Mouse (Mus musculus): ENCODE data around the gene Sema3g. TPM values are rescaled to one million over a fixed set of nuclear protein-coding genes. Genes with fewer than 3 reads are reported as not detected.

Gene Sema3g
- not detected in 2 replicates for polyA plus RNA-seq (2012; ENCODE audit: insufficient read depth, low replicate concordance)

DNA sequence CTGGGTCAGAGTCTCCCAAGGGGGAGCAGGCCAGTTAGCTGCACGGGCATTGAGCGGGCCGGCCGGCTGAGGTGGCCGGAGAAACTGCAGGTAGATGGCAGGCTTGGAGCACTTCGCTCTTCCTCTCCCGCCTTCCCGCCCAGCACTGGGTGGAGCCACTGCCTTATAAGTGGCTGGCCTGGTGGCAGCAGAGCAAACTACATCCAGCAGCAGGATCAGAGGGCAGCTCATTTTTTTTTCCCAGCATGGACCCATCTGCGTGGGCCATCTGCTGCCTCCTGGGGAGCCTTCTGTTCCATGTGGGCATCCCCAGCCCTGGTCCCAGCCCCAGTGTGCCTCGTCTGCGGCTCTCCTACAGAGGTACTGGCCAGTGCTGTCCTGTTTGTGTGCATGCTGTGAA, at the start of gene Sema3g:
Sema3g (plus strand) TSS at position 195 of the 400 bp plus-strand sequence.
- TF ChIP-seq GATA1 (IDR thresholded peaks at IDR 0.05; ENCODE audit: borderline replicate concordance, low read length): no peak
- TF ChIP-seq FLI1 (IDR thresholded peaks at IDR 0.05; ENCODE audit: low read length): no peak
- Histone ChIP-seq H3K4me1 (peaks cover 50% of the 10 kb centered on the region), H3K36me3 (replicated peaks; ENCODE audit: low read length) (no peaks in the 10 kb centered on the region), H3K4me3 (replicated peaks) (peak within 1 kb of the TSS; percentile 77), H3K9me3 (no peaks in the 10 kb centered on the region), H3K27me3 (replicated peaks) (peaks cover 56% of the 10 kb centered on the region)

DNA sequence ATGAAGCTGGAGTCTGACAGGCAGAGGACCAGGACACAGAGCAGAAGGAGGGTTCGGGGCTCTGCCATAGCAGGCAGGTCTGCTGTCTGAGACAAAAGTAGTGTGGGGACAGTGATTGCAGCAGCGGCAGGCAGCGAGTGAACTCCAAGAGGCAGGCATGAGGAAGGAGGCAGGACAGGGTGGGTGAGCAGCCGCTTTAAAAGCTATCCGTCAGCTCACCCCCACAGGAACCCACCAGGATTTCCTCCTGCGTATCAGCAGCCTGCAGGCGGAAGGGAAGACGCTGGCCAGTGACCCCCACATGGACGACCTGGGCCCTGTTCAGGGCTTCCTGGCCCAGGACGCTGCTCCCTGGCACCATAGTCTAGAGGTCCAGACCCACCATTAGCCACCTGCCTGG, 49.2 kb upstream of the Sema3g start, which contains the start of gene Stab1:
Stab1 (minus strand) TSS at position 217 of the 400 bp plus-strand sequence.
- H3K9me3 ChIP-seq: peaks cover 7% of the 10 kb centered on the region
- H3K4me1 ChIP-seq: peaks cover 95% of the 10 kb centered on the region
- H3K27me3 ChIP-seq (replicated peaks): peaks cover 54% of the 10 kb centered on the region
- peaks cover 35% of the 10 kb centered on the region for H3K36me3 ChIP-seq (replicated peaks; ENCODE audit: low read length)
- TF ChIP-seq GATA1 (IDR thresholded peaks at IDR 0.05; ENCODE audit: borderline replicate concordance, low read length) (no peak), FLI1 (IDR thresholded peaks at IDR 0.05; ENCODE audit: low read length) (no peak)
- peak within 1 kb of the TSS; percentile 82 for H3K4me3 ChIP-seq (replicated peaks)

DNA sequence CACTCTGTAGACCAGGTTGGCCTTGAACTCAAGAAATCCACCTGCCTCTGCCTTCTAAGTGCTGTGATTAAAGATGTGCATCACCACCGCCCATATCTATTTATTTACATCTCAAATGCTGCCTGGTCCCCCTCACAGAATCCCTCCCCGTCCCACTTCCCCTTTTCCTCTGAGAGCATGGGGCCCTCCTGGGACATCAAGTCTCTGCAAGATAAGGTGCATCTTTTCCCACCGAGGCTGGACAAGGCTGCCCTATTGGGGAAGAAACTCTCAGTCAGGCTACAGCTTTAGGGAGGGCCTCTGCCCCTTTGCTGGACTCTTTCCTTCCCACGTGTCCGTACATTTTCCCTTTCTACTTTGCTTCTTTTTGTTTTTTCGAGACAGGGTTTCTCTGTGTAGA, 48.2 kb upstream of the Sema3g start:
- no peak for TF ChIP-seq FLI1 (IDR thresholded peaks at IDR 0.05; ENCODE audit: low read length)
- TF ChIP-seq GATA1 (IDR thresholded peaks at IDR 0.05; ENCODE audit: borderline replicate concordance, low read length): no peak

DNA sequence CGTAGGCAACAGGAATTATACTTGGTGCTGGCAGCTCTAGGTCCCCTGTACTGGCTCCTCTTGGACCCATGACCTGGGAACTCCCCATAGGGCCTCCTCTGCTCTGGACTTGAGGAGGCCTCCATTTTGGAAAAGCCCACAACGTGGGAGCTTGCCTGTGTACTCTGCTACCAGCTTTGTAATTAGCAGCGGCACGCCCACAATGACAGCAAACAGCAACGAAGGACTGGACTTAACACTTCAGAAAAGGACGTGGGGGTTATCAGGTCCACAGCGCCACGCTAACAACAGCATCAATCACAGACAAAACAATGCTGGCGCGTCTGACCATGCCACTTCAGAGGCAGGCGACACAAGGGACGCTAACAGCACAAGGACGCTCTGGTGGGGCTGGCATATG, 46.7 kb upstream of the Sema3g start:
- Histone ChIP-seq H3K36me3 (replicated peaks; ENCODE audit: low read length) (peaks cover 61% of the 10 kb centered on the region), H3K4me3 (replicated peaks) (no peak overlapping the region), H3K4me1 (peaks cover 87% of the 10 kb centered on the region), H3K9me3 (no peaks in the 10 kb centered on the region), H3K27me3 (replicated peaks) (peaks cover 30% of the 10 kb centered on the region)
- no peak for TF ChIP-seq GATA1 (IDR thresholded peaks at IDR 0.05; ENCODE audit: borderline replicate concordance, low read length)
- TF ChIP-seq FLI1 (IDR thresholded peaks at IDR 0.05; ENCODE audit: low read length): no peak

More for the DNA sequence above, 48.2 kb upstream of the Sema3g start:
- H3K4me1 ChIP-seq: peaks cover 91% of the 10 kb centered on the region
- no peak overlapping the region for H3K4me3 ChIP-seq (replicated peaks)
- peaks cover 46% of the 10 kb centered on the region for H3K36me3 ChIP-seq (replicated peaks; ENCODE audit: low read length)
- H3K27me3 ChIP-seq (replicated peaks): peaks cover 44% of the 10 kb centered on the region
- peaks cover 6% of the 10 kb centered on the region for H3K9me3 ChIP-seq

DNA sequence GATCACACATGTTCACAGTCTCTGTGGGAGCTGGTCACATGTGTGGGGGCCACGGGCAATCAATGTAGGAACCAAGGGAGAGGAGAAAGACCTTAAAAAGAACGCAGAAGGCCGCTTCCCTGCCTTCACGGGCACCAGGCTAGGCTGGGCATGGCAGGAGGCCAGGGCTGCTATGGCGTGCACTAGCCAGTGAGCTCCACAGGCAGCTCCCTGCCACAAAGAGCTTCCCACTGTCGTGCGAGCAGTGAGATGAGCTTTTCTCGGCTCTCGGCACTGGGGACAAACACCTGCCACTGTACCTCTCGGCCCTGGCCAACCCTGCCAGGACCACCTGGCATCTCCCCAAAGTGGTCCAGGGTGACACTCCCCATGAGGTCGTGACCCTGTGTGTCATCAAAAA, 46.3 kb upstream of the Sema3g start:
- Histone ChIP-seq H3K36me3 (replicated peaks; ENCODE audit: low read length) (peaks cover 65% of the 10 kb centered on the region), H3K27me3 (replicated peaks) (peaks cover 26% of the 10 kb centered on the region), H3K4me1 (peaks cover 87% of the 10 kb centered on the region), H3K9me3 (no peaks in the 10 kb centered on the region), H3K4me3 (replicated peaks) (no peak overlapping the region)
- no peak for TF ChIP-seq GATA1 (IDR thresholded peaks at IDR 0.05; ENCODE audit: borderline replicate concordance, low read length)
- TF ChIP-seq FLI1 (IDR thresholded peaks at IDR 0.05; ENCODE audit: low read length): no peak

DNA sequence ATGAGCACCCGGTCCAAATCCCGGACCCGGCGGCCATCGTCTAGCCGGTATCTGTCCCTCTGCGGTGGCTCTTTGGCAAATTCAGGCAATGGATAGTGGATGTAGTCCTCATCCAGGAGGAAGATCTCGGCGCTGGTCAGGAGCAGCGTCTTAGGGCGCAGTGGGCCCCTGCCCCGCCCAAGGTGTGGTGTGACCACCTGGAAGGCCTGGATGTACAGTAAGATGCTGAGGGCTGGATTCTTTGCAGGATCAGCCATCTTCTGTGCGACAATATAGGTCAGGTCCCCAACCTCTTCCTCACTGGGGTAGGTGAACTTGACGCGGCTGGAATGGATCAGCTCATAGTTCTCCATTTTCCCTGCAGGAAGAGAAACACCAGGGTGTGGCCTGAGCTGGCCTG, 45.8 kb upstream of the Sema3g start:
- Histone ChIP-seq H3K27me3 (replicated peaks) (peaks cover 21% of the 10 kb centered on the region), H3K36me3 (replicated peaks; ENCODE audit: low read length) (peaks cover 69% of the 10 kb centered on the region), H3K4me1 (peaks cover 87% of the 10 kb centered on the region), H3K4me3 (replicated peaks) (no peak overlapping the region), H3K9me3 (no peaks in the 10 kb centered on the region)
- TF ChIP-seq GATA1 (IDR thresholded peaks at IDR 0.05; ENCODE audit: borderline replicate concordance, low read length): no peak
- TF ChIP-seq FLI1 (IDR thresholded peaks at IDR 0.05; ENCODE audit: low read length): no peak

DNA sequence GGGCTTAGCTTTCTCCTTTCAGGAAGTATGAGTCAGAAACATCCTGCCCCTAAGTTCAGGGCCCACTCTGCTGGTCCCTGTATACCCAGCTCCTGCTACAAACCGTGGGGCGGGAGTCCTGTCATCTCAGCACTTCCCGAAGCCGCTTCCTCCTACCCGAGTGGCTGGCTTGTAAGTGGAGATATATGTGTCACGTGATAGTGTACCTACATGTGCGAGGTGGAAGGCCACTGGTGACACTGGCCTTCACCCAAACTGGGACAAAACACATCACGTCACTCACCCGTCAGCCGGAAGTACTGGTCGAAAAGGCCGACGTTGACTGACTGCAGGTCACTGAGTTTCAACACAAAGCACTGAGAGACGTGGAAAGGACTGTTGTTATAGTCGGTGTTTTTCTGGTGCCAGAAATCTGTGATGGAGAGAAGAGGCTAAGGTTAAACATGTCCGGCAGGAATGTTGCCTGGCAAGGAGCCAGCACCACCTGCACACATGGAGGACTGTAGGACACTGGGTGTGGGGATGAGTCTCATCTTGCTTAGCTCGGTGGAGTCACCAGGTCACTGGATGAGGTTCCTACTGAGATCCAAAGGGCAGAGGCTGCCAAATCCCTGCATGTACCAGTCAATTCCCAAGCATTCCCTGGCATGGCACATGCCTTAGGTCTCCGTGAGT, 44.7 kb upstream of the Sema3g start:
- no peaks in the 10 kb centered on the region for H3K9me3 ChIP-seq
- no peak overlapping the region for H3K4me3 ChIP-seq (replicated peaks)
- H3K36me3 ChIP-seq (replicated peaks; ENCODE audit: low read length): peaks cover 80% of the 10 kb centered on the region
- H3K27me3 ChIP-seq (replicated peaks): peaks cover 10% of the 10 kb centered on the region
- peaks cover 81% of the 10 kb centered on the region for H3K4me1 ChIP-seq
- TF ChIP-seq FLI1 (IDR thresholded peaks at IDR 0.05; ENCODE audit: low read length) (no peak), GATA1 (IDR thresholded peaks at IDR 0.05; ENCODE audit: borderline replicate concordance, low read length) (no peak)

DNA sequence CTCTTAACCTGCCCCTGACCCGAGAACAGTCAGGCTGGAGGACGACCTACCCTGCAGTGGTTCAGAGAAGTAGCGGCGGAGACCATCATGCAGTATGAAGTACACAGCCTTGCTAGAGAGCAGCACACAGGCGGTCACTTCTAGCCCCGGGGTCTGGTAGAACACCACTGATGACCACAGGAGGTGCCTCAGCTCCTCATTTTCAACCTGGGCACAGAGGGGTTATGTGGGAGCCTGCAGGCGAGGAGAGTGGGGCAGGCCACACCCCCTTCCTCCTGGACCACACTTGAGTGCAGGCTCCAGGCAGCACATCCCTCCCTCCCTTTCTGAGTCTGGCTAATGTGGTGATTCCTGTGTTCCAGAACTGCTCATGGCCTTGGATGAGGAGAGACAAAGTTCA, 44.1 kb upstream of the Sema3g start:
- Histone ChIP-seq H3K27me3 (replicated peaks) (peaks cover 4% of the 10 kb centered on the region), H3K4me3 (replicated peaks) (no peak overlapping the region), H3K9me3 (no peaks in the 10 kb centered on the region), H3K4me1 (peaks cover 75% of the 10 kb centered on the region), H3K36me3 (replicated peaks; ENCODE audit: low read length) (peaks cover 85% of the 10 kb centered on the region)
- TF ChIP-seq GATA1 (IDR thresholded peaks at IDR 0.05; ENCODE audit: borderline replicate concordance, low read length) (no peak), FLI1 (IDR thresholded peaks at IDR 0.05; ENCODE audit: low read length) (no peak)

DNA sequence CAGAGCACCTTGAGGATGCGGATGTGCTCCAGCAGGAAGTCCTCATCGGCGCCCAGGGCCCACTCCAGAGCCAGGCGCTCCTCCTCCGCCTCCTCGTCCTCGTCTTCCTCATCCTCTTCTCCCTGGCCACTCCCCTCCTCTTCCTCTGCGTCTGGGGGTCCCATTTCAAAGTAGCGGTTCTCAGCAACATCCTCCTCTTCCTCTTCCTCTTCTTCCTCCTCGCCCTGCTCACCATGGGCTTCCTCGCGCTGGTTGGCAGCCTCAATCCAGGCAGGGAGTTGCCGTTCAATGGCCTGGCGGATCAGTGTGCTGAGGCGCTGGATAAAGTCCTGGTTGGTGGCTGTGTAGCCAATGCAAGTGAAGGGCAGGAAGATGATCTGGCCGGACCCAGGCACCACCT, 40.4 kb upstream of the Sema3g start:
- no peak overlapping the region for H3K4me3 ChIP-seq (replicated peaks)
- no peaks in the 10 kb centered on the region for H3K27me3 ChIP-seq (replicated peaks)
- no peaks in the 10 kb centered on the region for H3K9me3 ChIP-seq
- peaks cover 98% of the 10 kb centered on the region for H3K36me3 ChIP-seq (replicated peaks; ENCODE audit: low read length)
- H3K4me1 ChIP-seq: peaks cover 56% of the 10 kb centered on the region
- TF ChIP-seq FLI1 (IDR thresholded peaks at IDR 0.05; ENCODE audit: low read length) (no peak), GATA1 (IDR thresholded peaks at IDR 0.05; ENCODE audit: borderline replicate concordance, low read length) (no peak)

DNA sequence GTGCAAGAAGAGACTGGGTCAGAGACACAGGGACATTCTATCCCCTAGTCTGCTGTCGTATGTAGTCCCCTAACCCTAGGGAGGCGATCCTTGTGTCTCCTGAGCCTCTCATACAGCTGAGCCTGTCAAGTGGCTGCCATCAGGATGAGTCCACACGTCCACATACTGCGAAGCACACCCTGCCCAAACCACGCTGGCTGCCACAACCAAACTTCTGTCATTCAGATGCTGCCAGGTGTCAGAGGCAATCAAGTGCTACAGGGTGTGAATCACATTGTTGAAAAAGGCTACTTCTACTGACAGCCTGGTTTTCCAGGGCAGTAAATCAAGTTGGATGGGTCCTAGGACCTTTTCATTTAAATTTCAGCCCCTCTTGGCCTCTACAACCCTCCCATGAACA, 39.9 kb upstream of the Sema3g start:
- Histone ChIP-seq H3K4me3 (replicated peaks) (no peak overlapping the region), H3K9me3 (no peaks in the 10 kb centered on the region), H3K4me1 (peaks cover 56% of the 10 kb centered on the region), H3K27me3 (replicated peaks) (no peaks in the 10 kb centered on the region), H3K36me3 (replicated peaks; ENCODE audit: low read length) (peaks cover 98% of the 10 kb centered on the region)
- no peak for TF ChIP-seq GATA1 (IDR thresholded peaks at IDR 0.05; ENCODE audit: borderline replicate concordance, low read length)
- no peak for TF ChIP-seq FLI1 (IDR thresholded peaks at IDR 0.05; ENCODE audit: low read length)

All from megakaryocyte, embryonic 14.5 days (primary cell).